Mouse (Mus musculus) heart, embryonic 12.5 days (tissue): ENCODE measurements at regions not wholly inside any gene's neighbourhood (a gene's known extent, or its start where the extent isn't known, plus 50 kb on each side); places are given as distances from the start of the nearest gene placed in this dataset.
A peak's percentile ranks its signal among the peaks of the same experiment; 100 is the strongest.

Experiments used
- ATAC-seq: fragments of 200-750 bp; cut with Nextera tagmentation; 2 replicates; pipeline ENCODE4 v1.8.0; 2017; ENCODE audit warnings: moderate TSS enrichment, moderate library complexity; ENCODE audit not compliant: insufficient number of reproducible peaks, low FRiP score
- H3K27ac ChIP-seq: fragments of 300-500 bp; sonication (generic); 2 replicates; pipeline ENCODE4 v1.5.1; 2016; ENCODE audit warnings: mild to moderate bottlenecking, moderate library complexity; ENCODE audit not compliant: poor library complexity, severe bottlenecking
- H3K27me3 ChIP-seq: fragments of 300-500 bp; sonication (generic); replicated peaks from 2 replicates; pipeline ENCODE4 v1.6.1; 2016; ENCODE audit warnings: mild to moderate bottlenecking, moderate library complexity
- H3K36me3 ChIP-seq: fragments of 300-500 bp; sonication (generic); 2 replicates; pipeline ENCODE4 v1.6.1; 2016; ENCODE audit warnings: mild to moderate bottlenecking, moderate library complexity
- H3K4me1 ChIP-seq: fragments of 300-500 bp; sonication (generic); replicated peaks from 2 replicates; pipeline ENCODE4 v1.6.1; 2016; ENCODE audit warnings: mild to moderate bottlenecking
- H3K4me2 ChIP-seq: fragments of 300-500 bp; sonication (generic); 2 replicates; pipeline ENCODE4 v1.6.1; 2016; ENCODE audit warnings: mild to moderate bottlenecking, moderate library complexity
- H3K4me3 ChIP-seq: fragments of 300-500 bp; sonication (generic); 2 replicates; pipeline ENCODE4 v1.5.1; 2016; ENCODE audit warnings: mild to moderate bottlenecking
- H3K9ac ChIP-seq: fragments of 300-500 bp; sonication (generic); 2 replicates; pipeline ENCODE4 v1.6.1; 2016; ENCODE audit warnings: mild to moderate bottlenecking, moderate library complexity
- H3K9me3 ChIP-seq: fragments of 300-500 bp; sonication (generic); replicated peaks from 2 replicates; pipeline ENCODE4 v1.6.1; 2016; ENCODE audit warnings: mild to moderate bottlenecking, moderate library complexity
- whole genome bisulfite sequencing: fragments of 180-500 bp; shearing (Covaris S2); methylation state at CpG from one replicate; pipeline ENCODE4 v1.1.7; 2016; 5-methylcytosine and 5-hydroxymethylcytosine counted together

- H3K9ac ChIP-seq: no peak overlapping the region
- no peaks in the 10 kb centered on the region for H3K9me3 ChIP-seq
- no peaks in the 10 kb centered on the region for H3K27me3 ChIP-seq
- H3K4me1 ChIP-seq: no peaks in the 10 kb centered on the region
- ATAC-seq: no peak
- H3K27ac ChIP-seq: no peak overlapping the region
- H3K4me2 ChIP-seq: no peak overlapping the region
- H3K36me3 ChIP-seq: no peaks in the 10 kb centered on the region
- WGBS: 76% methylated on average over 2 of the region's 2 CpGs
- H3K4me3 ChIP-seq: no peak overlapping the region
Measured at GRCm38 (mm10) chr7:70646801-70647200, 280.3 kb upstream of the Nr2f2 start.

DNA sequence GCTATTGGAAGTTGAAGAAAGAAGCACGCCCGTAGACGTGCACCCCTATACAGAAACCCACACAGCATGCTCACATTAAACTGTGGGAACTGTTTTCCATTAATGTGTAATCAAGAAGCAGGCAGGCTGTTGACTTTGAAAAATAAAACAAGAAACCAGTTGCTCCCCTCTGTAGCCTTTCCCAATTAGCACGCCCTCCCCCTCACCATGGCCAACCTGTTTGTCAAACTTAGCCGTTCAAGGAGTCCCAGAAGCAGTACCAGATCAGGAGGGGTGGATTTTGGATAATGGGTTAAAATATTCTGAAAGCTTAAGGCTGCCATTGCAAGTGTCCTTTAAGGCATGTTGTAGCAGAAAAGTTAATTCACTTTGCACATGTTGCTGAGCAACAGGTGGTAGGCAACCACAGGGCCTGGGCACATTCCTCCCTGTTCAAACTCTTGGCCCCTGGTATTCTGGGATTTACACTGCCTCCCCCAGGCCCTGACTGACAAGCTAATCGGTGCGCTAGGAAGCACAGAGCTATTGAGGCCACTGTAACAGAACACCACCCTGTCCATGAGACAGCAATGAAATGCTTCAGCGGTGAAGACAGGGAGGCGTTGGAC lies 277.3 kb upstream of the Nr2f2 start:
- no peaks in the 10 kb centered on the region for H3K9me3 ChIP-seq
- H3K36me3 ChIP-seq: no peaks in the 10 kb centered on the region
- H3K9ac ChIP-seq: no peak overlapping the region
- no peak overlapping the region for H3K4me2 ChIP-seq
- no peak overlapping the region for H3K27ac ChIP-seq
- no peaks in the 10 kb centered on the region for H3K27me3 ChIP-seq
- WGBS: 50% methylated on average over 9 of the region's 9 CpGs
- ATAC-seq: peak; percentile 53; the same call in 1 of the 2 replicates
- H3K4me1 ChIP-seq: no peaks in the 10 kb centered on the region
- H3K4me3 ChIP-seq: no peak overlapping the region

- no peaks in the 10 kb centered on the region for H3K9me3 ChIP-seq
- 77% methylated on average over 1 of the region's 1 CpGs for WGBS
- H3K4me3 ChIP-seq: no peak overlapping the region
- no peak overlapping the region for H3K27ac ChIP-seq
- H3K4me2 ChIP-seq: no peak overlapping the region
- H3K4me1 ChIP-seq: no peaks in the 10 kb centered on the region
- no peak overlapping the region for H3K9ac ChIP-seq
- no peaks in the 10 kb centered on the region for H3K36me3 ChIP-seq
- no peak for ATAC-seq
- H3K27me3 ChIP-seq: no peaks in the 10 kb centered on the region
Measured at GRCm38 (mm10) chr7:70643055-70643454, 276.5 kb upstream of the Nr2f2 start.

DNA sequence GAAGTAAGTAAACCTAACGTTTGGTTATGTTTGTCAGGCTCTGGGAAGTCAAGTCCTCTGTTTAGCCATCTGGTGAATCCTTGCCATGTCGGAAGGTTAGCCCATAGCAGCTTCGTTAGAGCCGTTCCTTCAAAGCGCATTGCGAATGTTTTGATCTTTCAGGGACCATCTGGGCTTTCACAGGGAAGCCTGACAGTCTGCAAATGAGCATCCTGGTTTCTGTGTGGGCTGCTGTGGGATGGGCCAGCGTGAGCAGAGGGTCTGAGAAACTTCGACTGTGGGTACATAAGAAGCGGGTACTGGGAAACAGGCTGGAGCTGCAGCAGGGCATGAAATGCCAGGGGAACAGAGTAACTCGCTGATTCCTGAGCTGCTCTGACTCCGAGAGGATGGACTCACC lies 274.7 kb upstream of the Nr2f2 start:
- ATAC-seq: no peak
- Histone ChIP-seq H3K27ac (no peak overlapping the region), H3K9ac (no peak overlapping the region), H3K27me3 (no peaks in the 10 kb centered on the region), H3K9me3 (no peaks in the 10 kb centered on the region), H3K4me3 (no peak overlapping the region), H3K36me3 (no peaks in the 10 kb centered on the region), H3K4me2 (no peak overlapping the region), H3K4me1 (no peaks in the 10 kb centered on the region)
- WGBS: 57% methylated on average over 11 of the region's 11 CpGs

DNA sequence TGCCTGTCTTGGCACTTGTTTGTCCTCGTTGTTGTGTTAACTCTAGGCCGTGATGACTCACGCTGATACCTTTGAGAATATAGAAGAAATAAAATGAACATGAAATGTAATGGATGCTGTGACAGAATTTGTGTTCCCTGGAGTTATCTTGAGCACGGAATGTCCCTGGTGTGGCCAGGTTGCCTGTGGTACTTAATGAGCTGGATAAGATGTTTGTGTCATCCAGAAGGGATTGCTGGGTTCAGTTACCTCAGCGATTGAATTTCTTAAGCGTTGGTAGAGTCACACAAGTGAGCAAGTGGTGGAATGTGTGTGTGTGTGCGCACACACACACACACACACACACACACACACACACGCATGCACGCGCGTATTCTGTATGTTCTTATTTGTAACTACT lies 274.0 kb upstream of the Nr2f2 start:
- 84% methylated on average over 11 of the region's 11 CpGs for WGBS
- no peak overlapping the region for H3K4me2 ChIP-seq
- no peak for ATAC-seq
- H3K27ac ChIP-seq: no peak overlapping the region
- no peaks in the 10 kb centered on the region for H3K27me3 ChIP-seq
- H3K9ac ChIP-seq: no peak overlapping the region
- H3K9me3 ChIP-seq: no peaks in the 10 kb centered on the region
- no peaks in the 10 kb centered on the region for H3K36me3 ChIP-seq
- H3K4me1 ChIP-seq: no peaks in the 10 kb centered on the region
- H3K4me3 ChIP-seq: no peak overlapping the region

GRCm38 (mm10) chr7:70638161-70638560 lies 271.6 kb upstream of the Nr2f2 start:
- 81% methylated on average over 2 of the region's 2 CpGs for WGBS
- no peak for ATAC-seq
- Histone ChIP-seq H3K9me3 (no peaks in the 10 kb centered on the region), H3K4me1 (peaks cover 7% of the 10 kb centered on the region), H3K4me2 (no peak overlapping the region), H3K36me3 (no peaks in the 10 kb centered on the region), H3K4me3 (no peak overlapping the region), H3K9ac (no peak overlapping the region), H3K27me3 (no peaks in the 10 kb centered on the region), H3K27ac (no peak overlapping the region)

DNA sequence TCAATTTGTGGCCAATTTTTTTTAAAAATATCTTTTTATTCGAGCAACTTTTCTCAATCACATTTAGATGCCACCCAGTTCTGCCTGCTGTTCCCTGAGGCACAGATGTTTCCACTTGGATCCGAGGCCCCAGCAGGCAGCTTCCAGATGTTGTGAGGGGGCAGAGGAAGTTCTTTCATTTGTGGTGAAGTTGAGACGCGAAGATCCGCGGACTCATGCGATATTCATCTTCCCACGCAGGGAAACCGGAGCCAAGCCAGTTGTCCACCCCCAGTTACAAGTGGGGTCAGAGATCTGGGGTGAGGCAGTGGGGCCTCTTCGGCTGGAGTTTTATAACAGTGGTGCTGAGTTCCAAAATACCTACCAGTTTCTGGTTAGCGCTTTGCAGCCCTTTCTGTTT lies 267.5 kb upstream of the Nr2f2 start:
- Histone ChIP-seq H3K4me1 (peaks cover 7% of the 10 kb centered on the region), H3K36me3 (no peaks in the 10 kb centered on the region), H3K9me3 (no peaks in the 10 kb centered on the region), H3K4me3 (no peak overlapping the region), H3K4me2 (no peak overlapping the region), H3K9ac (no peak overlapping the region), H3K27ac (no peak overlapping the region), H3K27me3 (0 out of 2 replicates have a peak, but pooled peaks cover 4% of the 10 kb centered on the region)
- no peak for ATAC-seq
- 55% methylated on average over 11 of the region's 11 CpGs for whole genome bisulfite sequencing

DNA sequence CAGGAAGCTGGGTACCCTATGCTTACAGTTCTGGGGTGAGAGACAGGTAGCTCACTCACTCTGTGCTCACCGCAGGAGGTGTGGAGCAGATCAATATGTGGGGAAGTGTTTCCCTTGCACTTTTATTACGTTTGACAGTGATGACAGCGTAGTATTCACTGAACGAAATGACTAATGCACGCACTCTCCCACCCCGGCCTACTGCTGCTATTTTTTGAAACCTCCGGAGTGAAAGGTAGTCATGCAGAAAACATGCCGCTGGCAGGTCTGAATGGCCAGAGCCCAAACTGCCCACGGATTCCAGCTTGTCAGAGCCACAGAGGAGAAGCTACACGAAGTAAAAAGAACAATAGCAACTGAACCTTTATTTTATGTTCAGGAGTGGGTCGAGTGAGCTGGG lies 267.0 kb upstream of the Nr2f2 start:
- WGBS: 45% methylated on average over 11 of the region's 11 CpGs
- H3K27me3 ChIP-seq: 0 out of 2 replicates have a peak, but pooled peaks cover 4% of the 10 kb centered on the region
- no peak for ATAC-seq
- H3K9me3 ChIP-seq: no peaks in the 10 kb centered on the region
- H3K4me3 ChIP-seq: no peak overlapping the region
- H3K36me3 ChIP-seq: no peaks in the 10 kb centered on the region
- peaks cover 7% of the 10 kb centered on the region for H3K4me1 ChIP-seq
- H3K9ac ChIP-seq: no peak overlapping the region
- no peak overlapping the region for H3K27ac ChIP-seq
- H3K4me2 ChIP-seq: peak overlapping the region; percentile 14; the same call in 1 of the 2 replicates

DNA sequence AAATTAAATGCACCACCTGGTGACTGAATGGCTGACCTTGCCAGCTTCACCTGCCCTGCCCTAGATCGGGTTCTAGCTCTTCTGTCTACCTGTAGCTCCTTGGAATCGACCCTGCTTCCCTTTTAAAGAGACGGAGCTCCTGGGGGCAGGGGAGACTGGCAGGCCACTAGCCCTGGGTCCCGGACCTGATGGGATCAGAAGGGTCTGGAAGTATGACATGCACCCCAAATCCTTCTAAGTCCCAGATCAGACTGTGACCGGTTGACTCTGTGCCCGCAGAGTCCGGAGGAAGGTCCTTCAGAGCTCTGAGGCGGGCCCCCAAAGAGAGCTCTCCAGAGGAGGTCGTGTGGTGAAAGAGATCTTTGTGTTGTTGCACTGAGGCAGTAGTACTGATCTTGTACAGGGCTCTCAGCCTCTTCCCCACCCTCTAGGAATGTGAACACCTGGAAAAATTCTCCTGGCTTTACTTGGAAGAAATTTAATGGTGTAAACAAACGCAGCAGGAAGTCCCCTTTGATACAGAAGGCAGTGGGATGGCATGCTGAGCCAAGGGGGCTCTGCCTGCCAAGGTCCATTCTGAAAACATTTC lies 259.2 kb upstream of the Nr2f2 start:
- H3K27ac ChIP-seq: 0 out of 2 replicates have a peak overlapping the region, but pooled peaks have one; percentile 47
- H3K4me1 ChIP-seq: peaks cover 25% of the 10 kb centered on the region
- WGBS: 12% methylated on average over 10 of the region's 10 CpGs
- H3K4me3 ChIP-seq: peak overlapping the region; percentile 38
- H3K4me2 ChIP-seq: peak overlapping the region; percentile 76
- no peaks in the 10 kb centered on the region for H3K9me3 ChIP-seq
- H3K9ac ChIP-seq: peak overlapping the region; percentile 33; the same call in 1 of the 2 replicates
- 0 out of 2 replicates have a peak, but pooled peaks cover 4% of the 10 kb centered on the region for H3K27me3 ChIP-seq
- no peaks in the 10 kb centered on the region for H3K36me3 ChIP-seq
- ATAC-seq: peak; percentile 37; the same call in 1 of the 2 replicates

DNA sequence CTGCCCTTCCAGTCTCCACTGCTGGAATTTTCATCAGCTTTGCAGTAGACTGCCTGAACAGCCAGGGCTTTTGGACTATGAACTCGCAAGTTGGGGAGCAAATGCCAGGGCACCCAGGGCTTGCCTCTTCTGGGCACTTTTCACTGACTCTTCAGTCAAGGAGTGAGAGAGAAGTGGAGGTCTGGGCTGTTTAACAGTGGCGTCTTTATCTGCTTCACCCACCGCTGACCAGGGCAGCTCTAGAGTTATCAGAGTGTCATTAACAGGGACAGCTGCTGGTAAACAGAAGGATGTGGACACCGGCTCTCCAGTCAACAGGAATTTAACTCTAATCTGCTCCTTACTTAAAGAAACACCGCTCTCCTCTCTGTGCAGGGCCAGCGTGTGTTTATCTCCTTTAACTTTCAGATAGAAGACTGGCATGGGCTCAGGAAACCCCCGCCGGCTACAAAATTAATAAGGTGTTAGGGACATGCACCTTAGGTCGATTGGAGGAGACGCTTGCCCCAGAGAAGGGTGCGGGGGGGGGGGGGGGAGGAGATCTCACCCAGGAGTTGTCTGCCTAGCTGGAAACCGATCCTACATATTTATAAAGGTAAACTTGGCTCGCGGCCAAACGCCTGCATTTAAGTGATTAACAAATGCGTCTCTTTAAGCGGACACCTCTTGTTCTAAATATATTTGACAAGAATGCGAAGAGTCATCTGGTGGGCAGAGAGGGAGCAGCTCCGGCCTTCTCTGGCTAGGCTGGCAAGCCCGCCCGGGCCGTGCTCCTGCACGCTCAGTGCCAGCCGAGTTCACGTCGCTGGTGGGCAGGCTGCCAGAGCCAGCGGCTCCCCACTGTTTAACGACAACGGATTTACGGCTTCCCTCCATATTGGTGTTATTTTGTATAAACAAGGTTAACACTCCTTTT lies 258.4 kb upstream of the Nr2f2 start:
- under 1% methylated on average over 29 of the region's 30 CpGs for WGBS
- Histone ChIP-seq H3K27ac (peak overlapping the region; percentile 47), H3K4me1 (peaks cover 25% of the 10 kb centered on the region), H3K4me3 (peak overlapping the region; percentile 38), H3K4me2 (peak overlapping the region; percentile 76), H3K9me3 (no peaks in the 10 kb centered on the region), H3K9ac (peak overlapping the region; percentile 33; the same call in 1 of the 2 replicates), H3K36me3 (no peaks in the 10 kb centered on the region), H3K27me3 (0 out of 2 replicates have a peak, but pooled peaks cover 4% of the 10 kb centered on the region)
- ATAC-seq: peak; percentile 76
